Mouse (Mus musculus): Measurements from ENCODE around the gene Cdhr4.

The Cdhr4 gene

DNA sequence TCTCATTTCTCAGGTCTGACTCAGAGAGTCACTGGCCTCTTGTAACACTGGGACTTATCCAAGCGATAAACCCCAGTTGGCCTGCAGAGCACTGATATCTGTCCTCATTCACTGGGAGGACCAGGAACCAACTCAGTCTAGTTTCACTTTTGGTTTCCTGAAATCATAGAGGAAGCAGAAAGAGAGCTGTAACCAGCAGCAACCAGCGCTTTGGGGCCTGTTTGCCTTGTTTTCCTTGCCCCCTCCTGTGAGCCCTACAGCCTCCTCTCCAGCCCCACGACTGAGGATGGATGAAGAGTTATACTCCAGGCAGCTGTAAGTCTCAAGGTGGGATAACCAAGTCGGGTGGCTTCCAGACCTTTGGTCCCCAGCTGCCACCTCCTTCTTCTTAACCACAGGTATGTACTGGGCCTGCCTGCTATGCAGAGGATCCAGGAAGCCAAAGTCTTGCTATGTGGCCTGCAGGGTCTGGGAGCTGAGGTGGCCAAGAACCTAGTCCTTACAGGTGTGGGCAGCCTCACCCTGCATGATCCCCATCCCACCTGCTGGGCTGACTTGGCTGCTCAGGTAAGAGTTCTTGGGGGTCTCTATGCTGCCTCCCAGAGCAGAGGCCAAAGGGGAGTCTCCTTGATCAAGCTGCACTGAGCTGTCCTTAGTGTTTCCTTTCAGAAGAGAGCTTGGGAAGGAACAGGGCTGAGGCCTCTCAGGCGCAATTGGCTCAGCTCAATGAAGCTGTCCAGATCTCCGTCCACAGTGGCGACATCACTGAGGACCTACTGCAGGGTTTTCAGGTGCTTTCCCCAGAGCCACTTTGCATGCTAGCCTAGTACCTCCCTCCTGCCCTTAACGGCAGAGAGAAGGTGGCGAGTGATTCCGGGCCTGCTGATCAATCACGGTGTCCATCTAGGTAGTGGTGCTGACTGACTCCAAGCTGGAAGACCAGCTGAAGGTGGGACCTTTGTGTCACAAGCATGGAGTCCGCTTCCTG lies 16.6 kb upstream of the Cdhr4 start, which contains the start of gene Uba7:
Gene Uba7 (plus strand): TSS at position 107 of the 988 bp plus-strand sequence.
- DNase-seq (ENCODE audit: low spot score in 2 of 2), result peak in 1 of 2 experiments; percentile 30

DNA sequence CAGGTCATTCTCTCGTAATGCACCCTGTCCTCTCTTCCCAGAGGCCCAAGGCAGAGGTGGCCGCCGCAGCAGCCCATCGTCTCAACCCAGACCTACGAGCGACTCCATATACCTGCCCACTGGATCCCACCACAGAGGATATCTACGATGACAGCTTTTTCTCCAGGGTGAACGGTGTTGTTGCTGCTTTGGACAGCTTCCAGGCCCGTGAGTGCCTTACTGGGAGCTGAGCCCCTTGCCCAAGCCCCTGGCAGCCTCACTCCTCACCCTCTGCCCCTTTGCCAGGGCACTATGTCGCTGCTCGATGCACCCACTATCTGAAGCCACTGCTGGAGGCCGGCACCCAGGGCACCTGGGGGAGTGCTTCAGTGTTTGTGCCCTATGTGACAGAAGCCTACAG lies 13.5 kb upstream of the Cdhr4 start:
- no peak for DNase-seq (ENCODE audit: low spot score in 2 of 2)

DNA sequence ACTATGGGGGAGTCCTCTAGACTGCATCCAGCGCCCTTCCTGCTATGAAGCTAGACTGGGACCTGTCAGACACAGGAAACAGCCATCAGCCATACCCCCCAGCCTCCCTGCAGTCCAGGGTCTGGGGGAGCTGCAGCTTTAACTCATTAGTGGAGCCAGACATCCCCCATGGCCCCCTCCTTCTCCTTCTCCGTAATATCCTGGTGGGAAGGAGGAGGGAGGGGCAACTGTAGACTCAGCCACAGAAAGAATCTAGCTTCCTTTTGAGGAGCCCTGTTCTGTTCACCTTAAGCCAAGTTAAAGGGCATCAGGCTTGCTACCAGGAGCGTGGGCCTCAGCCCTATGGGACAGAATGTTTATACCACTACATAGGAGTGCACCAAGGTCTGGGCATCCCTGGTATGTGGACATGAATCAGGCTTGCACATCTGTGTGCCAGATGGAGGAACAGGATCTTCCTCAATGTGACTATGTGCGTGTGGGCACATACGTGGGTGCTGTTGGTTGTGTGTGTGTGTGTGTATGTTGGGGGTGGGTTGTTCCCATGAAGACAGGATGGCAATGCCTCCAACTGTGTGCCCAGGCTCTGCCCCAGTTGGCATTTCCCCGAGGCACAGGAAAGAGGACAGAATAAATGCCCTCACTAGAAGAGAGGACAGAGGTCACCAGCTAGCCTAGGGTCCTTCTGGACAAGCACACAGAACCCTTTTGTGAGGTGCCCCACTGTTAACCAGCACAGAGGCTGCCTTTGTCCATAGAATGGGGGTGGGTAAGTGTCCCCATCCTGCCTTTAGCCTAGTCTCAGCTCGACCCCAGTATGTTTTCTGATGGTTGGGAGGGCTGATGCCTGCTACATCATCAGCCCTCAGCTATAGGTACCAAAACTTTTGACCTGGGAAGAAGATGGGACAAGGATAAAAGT lies 10.4 kb upstream of the Cdhr4 start:
- DNase-seq (ENCODE audit: low spot score in 2 of 2), result peak in 1 of 2 experiments; percentile 23

DNA sequence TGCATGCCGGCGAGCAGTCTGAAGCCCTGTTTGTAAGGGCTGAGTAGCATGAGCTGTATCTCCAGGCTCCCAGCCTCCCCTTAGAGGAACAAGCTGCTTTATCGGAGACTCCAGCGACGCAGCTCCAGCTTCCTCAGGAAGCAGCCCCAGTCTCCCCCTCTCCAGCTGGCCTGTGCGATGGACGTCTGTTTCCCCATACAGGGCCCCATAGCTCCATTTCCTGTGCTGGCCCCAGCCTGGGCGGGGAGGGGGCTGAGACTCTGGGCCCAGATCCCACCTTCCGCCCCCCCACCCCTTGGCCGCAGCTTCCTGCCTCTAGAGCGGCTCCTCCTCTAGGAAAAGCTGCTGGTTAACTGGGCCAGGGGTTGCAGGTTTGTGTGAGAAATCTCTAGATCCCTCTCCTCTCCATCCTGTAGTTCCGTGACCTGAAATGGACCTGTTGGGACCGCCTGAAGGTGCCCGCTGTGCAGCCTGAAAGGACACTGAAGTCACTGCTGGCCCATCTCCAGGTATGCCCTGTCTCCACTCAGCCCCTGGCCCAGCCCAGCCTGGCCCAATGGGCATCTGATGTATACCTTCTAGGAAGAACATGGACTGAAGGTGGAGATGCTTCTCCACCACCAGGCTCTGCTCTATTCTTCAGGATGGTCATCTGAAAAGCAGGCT lies 9.5 kb upstream of the Cdhr4 start, which contains the start of gene Gm20661:
Gene Gm20661 (plus strand): TSS at position 378 of the 666 bp plus-strand sequence.
- peak; percentile 61 to 62 for DNase-seq (ENCODE audit: low spot score in 2 of 2)

DNA sequence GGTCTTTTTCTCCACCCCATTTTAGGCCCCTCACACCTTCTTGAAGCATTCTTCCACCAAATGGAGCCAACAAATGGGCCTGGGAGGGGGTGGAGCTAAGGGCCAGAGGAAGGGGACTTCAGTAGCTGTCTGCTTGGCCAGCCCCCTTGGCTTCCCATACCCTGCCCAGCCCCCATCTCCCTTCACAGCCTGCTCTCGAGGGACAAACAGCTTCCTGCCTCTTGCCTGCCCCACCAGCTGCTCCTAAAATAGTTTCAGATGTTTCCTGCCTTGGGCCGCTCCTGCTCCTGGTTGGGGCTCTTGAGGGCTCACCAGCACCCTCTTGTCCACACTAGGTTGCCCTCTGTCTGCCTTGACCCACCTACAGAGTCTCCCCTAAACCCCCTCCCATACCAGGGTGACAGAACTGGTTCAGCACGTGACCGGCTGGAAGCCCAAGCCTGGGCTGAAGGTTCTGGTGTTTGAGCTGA lies 8.8 kb upstream of the Cdhr4 start:
- DNase-seq (ENCODE audit: low spot score in 2 of 2), result peak in 1 of 2 experiments; percentile 42

DNA sequence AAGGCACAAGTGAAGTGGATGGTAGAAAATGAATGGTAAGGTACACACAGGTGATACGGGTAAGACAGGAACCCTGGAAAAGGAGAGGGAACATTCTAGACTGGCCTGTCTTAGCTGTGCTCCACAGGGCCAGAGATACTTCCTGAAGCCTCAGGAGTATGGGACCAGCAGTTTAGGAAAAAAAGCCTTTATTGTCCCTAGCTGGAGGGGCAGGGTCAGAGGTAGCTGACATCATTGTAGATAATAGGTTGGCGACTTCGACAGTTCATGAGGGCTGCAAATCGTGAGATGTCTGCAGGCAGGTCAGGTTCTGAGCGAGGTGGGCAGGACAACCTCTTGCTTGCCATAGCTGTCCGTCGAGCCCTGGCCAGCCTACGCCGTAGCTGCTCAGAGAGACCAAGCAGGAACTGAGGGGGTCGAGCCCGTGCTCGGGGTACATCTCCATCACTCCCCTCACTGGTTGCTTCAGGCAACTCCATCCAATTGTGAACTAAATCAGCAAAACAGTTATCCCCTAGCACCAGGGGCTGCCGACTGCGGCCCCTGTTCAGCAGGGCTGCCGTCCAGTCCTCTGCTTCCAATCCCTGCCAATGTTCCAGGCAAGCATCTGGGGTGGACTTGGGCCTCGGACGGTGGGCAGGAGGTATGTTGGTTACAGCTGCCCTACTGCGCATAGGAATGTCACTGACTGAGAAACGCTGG lies 8.1 kb upstream of the Cdhr4 start:
- no peak for DNase-seq (ENCODE audit: low spot score in 2 of 2)

DNA sequence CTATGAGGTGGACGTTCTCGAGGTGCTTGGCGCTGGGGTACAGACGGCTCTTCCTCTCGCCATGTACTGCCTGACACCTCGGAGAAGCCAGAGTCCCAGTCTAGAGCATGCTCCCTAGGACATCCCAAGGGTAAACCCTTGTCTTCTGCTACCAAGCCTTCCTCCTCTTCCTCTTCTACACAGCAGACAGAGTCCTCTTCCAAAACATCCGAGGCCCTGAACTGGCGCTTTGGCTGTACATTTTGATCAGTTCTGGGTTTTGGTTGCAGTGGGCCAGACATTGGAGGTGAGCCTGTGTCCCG lies 7.6 kb upstream of the Cdhr4 start:
- no peak for DNase-seq (ENCODE audit: low spot score in 2 of 2)

DNA sequence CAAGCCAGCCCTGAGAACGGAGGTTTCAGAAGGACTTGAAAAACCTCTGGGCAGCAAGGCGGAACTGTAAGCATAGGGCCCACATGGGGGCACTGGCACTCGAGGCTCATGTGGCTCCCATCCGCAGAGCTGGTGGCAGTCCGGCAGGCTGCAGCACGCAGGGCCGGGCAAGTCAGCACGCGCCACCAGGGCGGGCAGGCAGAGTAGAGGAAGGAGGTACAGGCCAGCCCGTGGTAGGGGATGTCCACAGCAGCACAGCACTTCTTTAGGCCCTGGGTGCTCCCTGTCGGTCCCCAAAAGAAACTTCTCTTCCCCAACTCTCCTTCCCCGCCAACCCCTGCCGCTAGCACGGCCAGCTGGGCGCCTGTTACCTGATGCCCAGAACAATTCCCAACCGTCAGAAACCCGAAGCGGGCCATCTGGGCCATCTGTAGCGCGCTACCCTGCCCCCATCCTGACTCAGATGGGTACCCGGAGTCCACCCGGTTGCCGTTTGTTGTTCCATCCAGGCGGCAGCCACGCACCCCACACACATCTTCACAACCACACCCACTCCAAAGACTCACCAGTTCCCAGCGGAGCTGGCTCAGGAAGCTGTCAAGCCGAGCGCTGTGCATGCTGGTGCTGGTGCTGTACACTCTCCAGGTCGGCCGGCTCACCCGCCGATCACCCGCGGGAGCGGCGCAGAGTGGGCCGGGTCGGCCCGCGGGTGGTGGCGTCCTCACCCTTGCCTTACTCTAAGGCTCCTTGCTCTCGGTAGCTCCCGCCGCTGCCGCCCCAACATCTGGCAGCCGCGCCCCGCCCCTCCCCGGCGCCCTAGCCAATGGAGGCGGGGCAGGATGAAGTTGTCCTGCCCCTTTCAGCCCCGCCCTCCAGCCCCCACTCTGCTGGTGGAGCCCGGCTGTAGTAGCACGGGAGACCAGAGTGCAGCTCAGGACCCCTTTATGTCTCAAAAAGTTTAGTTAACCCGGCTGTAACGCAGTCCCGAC lies 6.9 kb upstream of the Cdhr4 start, which contains the start of gene Inka1:
Gene Inka1 (minus strand): TSS at position 749 of the 989 bp plus-strand sequence.
- DNase-seq (ENCODE audit: low spot score in 2 of 2), result peak; percentile 87 to 94

DNA sequence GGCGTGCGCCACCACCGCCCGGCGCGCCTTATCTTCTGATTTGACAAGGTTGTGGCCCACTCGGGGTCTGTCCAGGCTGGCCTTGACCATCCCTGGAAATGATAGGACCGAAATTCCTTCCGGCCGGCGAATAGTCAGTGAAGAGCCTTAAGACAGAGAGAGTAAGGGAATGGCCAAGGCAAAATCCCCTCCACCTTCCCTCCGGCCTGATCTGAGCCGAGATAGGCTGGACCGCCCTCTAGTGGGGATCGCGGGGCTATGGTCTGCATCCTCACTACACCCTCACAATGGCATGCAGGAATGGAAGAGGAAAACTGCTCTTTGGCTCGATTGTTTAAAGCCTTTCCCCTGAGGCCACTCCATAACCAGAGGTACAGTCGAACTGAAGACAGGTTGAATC lies 5.9 kb upstream of the Cdhr4 start:
- DNase-seq (ENCODE audit: low spot score in 2 of 2), result peak; percentile 53 to 76

DNA sequence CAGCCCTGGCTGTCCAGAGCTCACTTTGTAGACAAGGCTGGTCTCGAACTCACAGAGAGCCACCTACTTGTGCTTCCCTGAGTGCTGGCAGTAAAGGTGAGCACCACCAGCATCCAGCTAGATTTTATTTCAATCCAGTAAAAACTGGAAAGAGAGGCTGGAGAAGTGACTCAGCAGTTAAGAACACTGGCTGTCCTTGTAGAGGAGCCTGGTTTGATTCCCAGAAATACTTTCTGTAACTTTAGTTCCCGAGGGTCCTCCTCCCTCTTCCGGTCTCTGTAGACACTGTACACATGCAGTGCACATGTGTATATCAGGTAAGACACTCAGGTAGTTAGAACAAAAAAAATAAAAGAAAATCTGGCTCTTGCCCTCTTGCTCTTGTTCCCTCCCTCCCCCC lies 4.3 kb upstream of the Cdhr4 start:
- no peak for DNase-seq (ENCODE audit: low spot score in 2 of 2)

DNA sequence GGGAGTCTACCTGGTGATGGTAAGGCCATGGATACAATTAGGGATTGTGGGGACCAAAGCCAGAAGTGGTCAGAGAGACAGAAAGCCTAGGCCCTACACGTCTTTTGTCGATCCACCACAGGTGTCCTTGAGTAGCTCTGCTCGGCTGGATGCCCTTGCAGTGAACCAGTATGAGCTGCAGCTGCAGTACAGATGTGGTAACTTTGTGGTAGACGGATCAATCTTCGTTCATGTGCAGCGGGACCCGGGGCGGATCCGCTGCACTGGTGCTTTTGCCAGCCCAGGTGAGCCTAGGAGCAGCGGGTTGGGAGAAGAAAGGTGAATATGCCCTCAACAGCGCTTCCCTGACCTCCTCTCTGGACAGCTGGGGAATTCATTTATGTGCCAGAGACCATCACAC lies 716 bp downstream of the Cdhr4 start:
- peak; percentile 39 to 48 for DNase-seq (ENCODE audit: low spot score in 2 of 2)

DNA sequence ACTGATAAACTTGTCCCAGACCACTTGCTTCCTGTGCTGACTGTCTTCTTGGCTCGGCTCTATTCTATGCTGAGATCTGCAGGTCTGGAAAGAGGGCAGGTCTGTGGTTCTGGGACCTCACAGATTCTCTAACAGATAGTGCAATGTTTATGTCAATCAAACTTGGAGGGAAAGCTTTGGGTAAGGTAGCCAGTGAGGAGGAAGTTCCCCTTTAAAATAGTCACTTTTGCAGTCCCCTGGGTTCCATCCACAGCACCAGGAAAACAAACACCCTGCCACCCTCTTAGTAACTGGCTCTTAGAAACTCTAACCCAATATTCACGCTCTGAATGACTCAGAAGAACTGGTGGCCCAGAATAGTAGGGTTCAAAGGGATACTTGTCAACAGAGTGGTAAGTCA lies 2.2 kb downstream of the Cdhr4 start:
- DNase-seq (ENCODE audit: low spot score in 2 of 2), result no peak

DNA sequence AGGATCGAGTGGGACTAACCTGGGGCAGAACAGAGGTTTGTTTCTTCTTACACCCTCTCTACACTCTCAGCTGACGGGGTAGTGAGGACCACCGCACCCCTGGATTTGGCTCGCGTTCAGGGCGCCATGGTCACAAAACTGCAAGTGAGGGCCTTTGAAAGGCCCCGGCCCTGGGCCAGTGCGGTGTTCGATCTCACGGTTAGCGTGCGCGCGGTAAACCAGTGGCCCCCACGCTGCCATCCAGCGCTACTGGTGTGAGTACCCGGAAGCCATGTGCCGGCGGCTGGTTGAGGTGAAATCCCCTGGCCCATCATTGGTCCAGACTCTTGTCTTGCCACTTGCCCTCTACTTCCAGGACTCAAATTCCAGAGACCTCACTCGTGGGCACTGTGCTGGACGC lies 3.2 kb downstream of the Cdhr4 start:
- no peak for DNase-seq (ENCODE audit: low spot score in 2 of 2)

DNA sequence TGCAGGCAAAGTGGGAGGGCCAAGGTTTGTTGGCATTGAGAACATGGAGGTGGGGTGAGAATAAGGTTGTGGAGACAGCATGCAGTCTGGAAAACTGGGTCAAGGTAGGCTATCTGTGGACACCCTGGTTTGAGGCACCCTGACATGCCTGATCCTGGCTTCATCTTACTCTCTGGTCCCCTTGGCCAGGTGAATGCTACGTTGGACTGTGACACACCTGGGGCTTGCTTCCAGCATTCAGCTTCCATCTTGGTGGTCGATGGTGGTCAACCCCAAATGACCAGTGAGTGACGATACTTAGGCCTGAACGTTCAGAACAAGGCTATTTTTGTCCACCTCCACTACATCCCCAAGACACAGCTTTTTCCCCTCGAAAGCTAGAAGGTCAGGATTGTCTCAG lies 3.8 kb downstream of the Cdhr4 start, which contains the start of gene Gm20662:
Gene Gm20662 (plus strand): TSS at position 301 of the 400 bp plus-strand sequence.
- DNase-seq (ENCODE audit: low spot score in 2 of 2), result no peak

DNA sequence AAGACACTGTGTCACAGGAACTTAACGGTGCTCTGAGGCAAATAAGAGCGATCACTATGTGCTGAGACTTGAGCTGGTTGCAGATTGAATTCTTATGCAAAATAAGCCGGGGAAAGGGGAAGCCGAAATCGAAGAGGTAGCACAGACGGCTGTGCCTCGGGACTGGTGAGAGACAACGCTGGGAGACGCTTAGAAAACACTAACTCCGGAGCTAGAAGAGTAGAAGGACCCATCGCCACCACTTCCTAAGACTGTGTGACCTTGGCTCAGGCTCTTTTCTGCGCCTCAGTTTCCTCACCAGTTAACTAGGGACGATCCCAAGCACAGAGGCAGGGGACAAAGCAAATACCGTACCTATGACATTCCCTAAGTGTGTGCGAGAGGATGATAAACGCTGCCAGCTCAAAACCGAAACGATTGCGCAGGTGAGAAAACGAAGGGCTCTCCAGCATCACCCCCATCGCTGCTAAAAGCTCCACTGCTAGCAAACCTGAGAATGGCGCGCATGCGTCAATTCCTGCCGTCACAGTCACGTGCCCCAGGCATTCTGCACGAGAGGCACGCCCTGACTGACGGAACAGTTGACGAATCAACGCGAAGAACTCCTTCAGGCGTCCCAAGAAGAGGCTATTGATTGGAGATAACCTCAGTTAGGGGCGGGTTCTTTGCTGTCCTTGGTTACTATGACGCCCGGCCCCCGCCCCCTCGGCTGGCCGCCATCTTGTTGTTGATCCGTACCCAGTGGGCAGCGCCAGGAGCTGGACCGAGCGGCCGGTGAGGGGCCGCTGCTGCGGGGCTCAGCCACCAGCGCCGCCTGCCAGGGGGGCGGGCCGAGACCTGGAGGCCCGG lies 9.8 kb downstream of the Cdhr4 start, which contains the start of gene Ip6k1:
Gene Ip6k1 (plus strand): TSS at position 580 of the 849 bp plus-strand sequence.
- peak; percentile 100 for DNase-seq (ENCODE audit: low spot score in 2 of 2)

DNA sequence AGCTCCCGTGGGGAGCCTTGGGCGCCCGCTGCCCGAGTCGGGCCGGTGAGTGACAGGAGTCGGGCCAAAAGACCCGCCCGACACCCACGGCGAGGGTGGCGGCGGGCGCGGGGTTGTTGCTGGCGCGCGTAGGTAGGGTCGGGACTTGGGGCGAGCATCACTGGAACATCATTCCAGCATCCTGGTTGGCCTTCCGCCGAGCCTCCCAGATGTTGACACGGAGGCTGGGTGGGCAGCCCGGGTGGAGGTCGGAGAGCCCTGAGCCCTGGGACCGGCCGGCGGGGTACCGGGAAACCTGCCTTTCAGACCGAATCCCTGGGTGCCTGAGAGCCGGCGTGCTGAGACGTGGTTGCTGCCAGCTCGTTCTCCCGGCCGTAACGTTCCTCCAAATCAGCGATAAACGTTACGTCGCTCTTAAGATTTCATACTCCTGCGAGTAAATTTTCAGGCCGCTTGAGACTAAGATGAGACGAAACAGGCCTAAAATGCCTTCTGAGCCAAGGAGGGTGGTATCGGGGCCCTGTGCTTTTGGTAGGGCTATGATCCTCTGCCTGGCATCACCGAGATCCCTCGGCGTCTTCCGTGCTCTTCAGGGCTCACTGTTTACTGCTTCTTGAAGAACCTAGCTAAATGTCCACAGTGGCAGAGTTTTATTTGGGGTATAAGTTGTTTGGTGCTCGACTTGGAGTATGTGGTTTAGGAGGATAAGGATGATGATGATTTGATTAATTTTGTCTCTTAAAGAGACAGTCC lies 10.7 kb downstream of the Cdhr4 start:
- peak in 1 of 2 experiments; percentile 37 for DNase-seq (ENCODE audit: low spot score in 2 of 2)

DNA sequence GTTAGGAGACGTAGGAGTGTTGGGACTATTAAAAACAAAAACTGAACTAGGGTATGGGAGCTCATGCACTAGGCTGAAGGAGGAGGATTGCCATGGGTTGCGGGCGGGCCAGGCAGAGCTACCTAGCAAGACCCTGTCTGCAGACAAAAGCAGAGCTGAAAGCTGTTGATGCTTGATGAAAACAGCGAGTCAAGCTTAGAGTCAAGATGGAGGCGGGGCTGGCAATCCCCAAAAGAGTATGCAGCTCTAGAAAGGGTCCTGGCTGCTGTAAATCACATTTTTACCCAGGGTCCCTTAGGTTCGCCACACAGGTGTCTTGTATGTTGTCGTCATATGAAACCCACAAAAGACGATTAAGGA lies 11.2 kb downstream of the Cdhr4 start:
- peak; percentile 42 to 46 for DNase-seq (ENCODE audit: low spot score in 2 of 2)

DNA sequence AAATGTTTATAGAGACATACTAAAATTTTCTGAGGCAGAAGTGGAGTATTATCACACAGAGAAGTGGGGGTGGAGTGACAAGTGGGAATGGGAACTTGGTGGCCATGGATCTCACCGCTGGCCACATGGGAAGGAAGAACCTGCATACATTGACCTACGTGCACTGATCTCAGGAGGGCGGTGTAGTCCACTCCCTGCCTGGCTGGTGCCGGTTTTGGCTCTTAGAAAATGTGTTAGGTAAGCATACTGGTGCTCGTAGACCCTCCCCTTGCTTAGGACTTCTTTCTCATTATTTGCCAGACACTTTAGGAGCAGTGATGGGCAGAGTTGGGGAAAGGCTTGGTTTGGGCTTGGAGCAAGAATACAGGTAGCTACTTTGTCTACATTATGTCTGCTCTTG lies 15.7 kb downstream of the Cdhr4 start:
- DNase-seq (ENCODE audit: low spot score in 2 of 2), result no peak
